Mouse (Mus musculus) megakaryocyte, embryonic 14.5 days (primary cell): ENCODE measurements at regions not wholly inside any gene's neighbourhood (a gene's known extent, or its start where the extent isn't known, plus 50 kb on each side); places are given as distances from the start of the nearest gene placed in this dataset.

Source experiments
- FLI1 ChIP-seq: IDR thresholded peaks from 2 replicates; pipeline ENCODE4 v1.6.1; 2012; ENCODE audit warnings: low read length, inconsistent platforms, mixed read lengths
- GATA1 ChIP-seq: IDR thresholded peaks from 3 replicates; pipeline ENCODE4 v1.6.1; 2012; ENCODE audit warnings: mixed read lengths, low read length, inconsistent platforms, borderline replicate concordance

DNA sequence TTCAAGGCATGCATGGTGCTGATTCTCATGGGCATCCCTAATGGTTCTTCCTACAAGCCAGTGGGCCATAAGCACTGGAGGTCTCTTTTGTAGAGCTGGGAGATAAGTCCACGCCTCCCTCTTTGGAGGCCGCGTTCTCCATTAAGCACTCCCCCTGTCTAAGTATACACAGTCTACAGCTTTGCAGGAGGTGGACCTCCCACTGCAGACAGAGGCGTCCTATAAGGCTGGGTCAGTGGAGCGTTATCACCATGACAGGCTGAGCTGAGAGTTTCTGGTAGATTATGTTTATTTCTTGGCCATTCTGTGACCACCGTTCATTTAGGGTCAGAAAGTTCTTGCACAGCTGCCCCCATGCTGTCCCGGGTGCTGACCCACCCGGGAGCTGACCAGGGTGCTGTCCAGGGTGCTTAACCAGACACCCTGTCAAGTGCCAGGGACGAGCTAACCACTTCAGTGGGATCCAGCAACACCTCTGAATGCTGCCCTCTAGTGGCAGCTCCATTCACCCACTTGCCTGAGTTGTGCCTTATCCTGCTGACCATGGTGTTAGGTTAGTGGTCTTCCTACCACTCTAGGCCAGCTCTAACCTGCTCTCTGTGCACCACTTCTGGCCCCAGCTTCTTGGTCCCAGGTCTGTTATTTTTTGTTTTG lies 248.6 kb upstream of the Cdh4 start:
- no peak for TF ChIP-seq GATA1
- no peak for TF ChIP-seq FLI1
